Mouse (Mus musculus) heart, embryonic 12.5 days (tissue): ENCODE data around the gene C1ql3. TPM values are rescaled to one million over a fixed set of nuclear protein-coding genes. Genes with fewer than 3 reads are reported as not detected.

Experiments used
- ATAC-seq: fragments of 200-750 bp; cut with Nextera tagmentation; 2 replicates; pipeline ENCODE4 v1.8.0; 2017; ENCODE audit warnings: moderate TSS enrichment, moderate library complexity; ENCODE audit not compliant: insufficient number of reproducible peaks, low FRiP score
- H3K27ac ChIP-seq: fragments of 300-500 bp; sonication (generic); 2 replicates; pipeline ENCODE4 v1.5.1; 2016; ENCODE audit warnings: mild to moderate bottlenecking, moderate library complexity; ENCODE audit not compliant: poor library complexity, severe bottlenecking
- H3K27me3 ChIP-seq: fragments of 300-500 bp; sonication (generic); replicated peaks from 2 replicates; pipeline ENCODE4 v1.6.1; 2016; ENCODE audit warnings: mild to moderate bottlenecking, moderate library complexity
- H3K36me3 ChIP-seq: fragments of 300-500 bp; sonication (generic); 2 replicates; pipeline ENCODE4 v1.6.1; 2016; ENCODE audit warnings: mild to moderate bottlenecking, moderate library complexity
- H3K4me1 ChIP-seq: fragments of 300-500 bp; sonication (generic); replicated peaks from 2 replicates; pipeline ENCODE4 v1.6.1; 2016; ENCODE audit warnings: mild to moderate bottlenecking
- H3K4me2 ChIP-seq: fragments of 300-500 bp; sonication (generic); 2 replicates; pipeline ENCODE4 v1.6.1; 2016; ENCODE audit warnings: mild to moderate bottlenecking, moderate library complexity
- H3K4me3 ChIP-seq: fragments of 300-500 bp; sonication (generic); 2 replicates; pipeline ENCODE4 v1.5.1; 2016; ENCODE audit warnings: mild to moderate bottlenecking
- H3K9ac ChIP-seq: fragments of 300-500 bp; sonication (generic); 2 replicates; pipeline ENCODE4 v1.6.1; 2016; ENCODE audit warnings: mild to moderate bottlenecking, moderate library complexity
- H3K9me3 ChIP-seq: fragments of 300-500 bp; sonication (generic); replicated peaks from 2 replicates; pipeline ENCODE4 v1.6.1; 2016; ENCODE audit warnings: mild to moderate bottlenecking, moderate library complexity
- WGBS: fragments of 180-500 bp; shearing (Covaris S2); methylation state at CpG from one replicate; pipeline ENCODE4 v1.1.7; 2016; 5-methylcytosine and 5-hydroxymethylcytosine counted together
- polyA plus RNA-seq: library from polyadenylated mRNA; unstranded; fragments of >200 nt; fragmentation: Nextera tagmentation; extraction: Ambion mirVana; gene quantifications from 2 replicates; pipeline ENCODE4 v1.2.1, GENCODE M21; 2016

Gene C1ql3
- polyA plus RNA-seq, 1 experiment from 2014 or later: 1.5 TPM

- ATAC-seq: peak; percentile 55; the same call in 1 of the 2 replicates
- Histone ChIP-seq H3K27ac (no peak overlapping the region), H3K9ac (peak overlapping the region; percentile 73), H3K36me3 (no peaks in the 10 kb centered on the region), H3K4me2 (peak overlapping the region; percentile 100), H3K9me3 (no peaks in the 10 kb centered on the region), H3K27me3 (peaks cover 31% of the 10 kb centered on the region), H3K4me3 (peak overlapping the region; percentile 67), H3K4me1 (peaks cover 24% of the 10 kb centered on the region)
- WGBS: 9% methylated on average over 18 of the region's 18 CpGs
These were observed 2.2 kb downstream of the C1ql3 start for GRCm38 (mm10) chr2:13009261-13009972.

- Histone ChIP-seq H3K9ac (no peak overlapping the region), H3K4me1 (peaks cover 24% of the 10 kb centered on the region), H3K27ac (no peak overlapping the region), H3K27me3 (peaks cover 26% of the 10 kb centered on the region), H3K9me3 (no peaks in the 10 kb centered on the region), H3K36me3 (no peaks in the 10 kb centered on the region), H3K4me2 (no peak overlapping the region), H3K4me3 (no peak overlapping the region)
- WGBS: 53% methylated on average over 1 of the region's 1 CpGs
- ATAC-seq: no peak
These were observed 3.2 kb downstream of the C1ql3 start for GRCm38 (mm10) chr2:13008433-13008832.

GRCm38 (mm10) chr2:13000026-13000425 lies 11.6 kb downstream of the C1ql3 start:
- WGBS: 32% methylated on average over 2 of the region's 2 CpGs
- no peak overlapping the region for H3K27ac ChIP-seq

GRCm38 (mm10) chr2:12984901-12985732 lies 26.5 kb downstream of the C1ql3 start:
- Histone ChIP-seq H3K4me3 (no peak overlapping the region), H3K9me3 (no peaks in the 10 kb centered on the region), H3K9ac (no peak overlapping the region), H3K4me1 (no peaks in the 10 kb centered on the region), H3K36me3 (peaks cover 16% of the 10 kb centered on the region), H3K4me2 (no peak overlapping the region), H3K27ac (no peak overlapping the region), H3K27me3 (no peaks in the 10 kb centered on the region)
- 77% methylated on average over 4 of the region's 4 CpGs for WGBS
- ATAC-seq: no peak

More at GRCm38 (mm10) chr2:13000026-13000425, 11.6 kb downstream of the C1ql3 start:
- Histone ChIP-seq H3K4me3 (no peak overlapping the region), H3K4me2 (no peak overlapping the region), H3K27me3 (no peaks in the 10 kb centered on the region), H3K9ac (no peak overlapping the region), H3K36me3 (peaks cover 12% of the 10 kb centered on the region), H3K9me3 (no peaks in the 10 kb centered on the region), H3K4me1 (peaks cover 9% of the 10 kb centered on the region; the same call in 1 of the 2 replicates)
- no peak for ATAC-seq

GRCm38 (mm10) chr2:12978771-12979170 lies 32.8 kb downstream of the C1ql3 start:
- Histone ChIP-seq H3K27me3 (no peaks in the 10 kb centered on the region), H3K9ac (no peak overlapping the region), H3K4me1 (peaks cover 11% of the 10 kb centered on the region), H3K27ac (no peak overlapping the region), H3K4me3 (no peak overlapping the region), H3K9me3 (no peaks in the 10 kb centered on the region), H3K4me2 (no peak overlapping the region), H3K36me3 (peaks cover 19% of the 10 kb centered on the region)
- no peak for ATAC-seq
- WGBS: 77% methylated on average over 4 of the region's 4 CpGs

- H3K27ac ChIP-seq: no peak overlapping the region
- H3K36me3 ChIP-seq: peaks cover 17% of the 10 kb centered on the region
- WGBS: 89% methylated on average over 7 of the region's 7 CpGs
- H3K27me3 ChIP-seq: no peaks in the 10 kb centered on the region
- H3K4me1 ChIP-seq: peaks cover 11% of the 10 kb centered on the region
- H3K4me2 ChIP-seq: no peak overlapping the region
- no peak overlapping the region for H3K4me3 ChIP-seq
- H3K9ac ChIP-seq: no peak overlapping the region
- no peaks in the 10 kb centered on the region for H3K9me3 ChIP-seq
- ATAC-seq: no peak
These were observed 34.2 kb downstream of the C1ql3 start for GRCm38 (mm10) chr2:12977367-12977766.

GRCm38 (mm10) chr2:12973752-12974151 lies 37.9 kb downstream of the C1ql3 start:
- Histone ChIP-seq H3K27ac (no peak overlapping the region), H3K9ac (no peak overlapping the region), H3K27me3 (no peaks in the 10 kb centered on the region), H3K4me1 (peaks cover 11% of the 10 kb centered on the region), H3K36me3 (peaks cover 6% of the 10 kb centered on the region), H3K4me3 (no peak overlapping the region), H3K4me2 (no peak overlapping the region), H3K9me3 (no peaks in the 10 kb centered on the region)
- 92% methylated on average over 2 of the region's 2 CpGs for WGBS
- ATAC-seq: no peak

GRCm38 (mm10) chr2:12970049-12970724 lies 41.4 kb downstream of the C1ql3 start:
- Histone ChIP-seq H3K36me3 (no peaks in the 10 kb centered on the region), H3K4me3 (no peak overlapping the region), H3K9ac (no peak overlapping the region), H3K4me1 (no peaks in the 10 kb centered on the region), H3K27me3 (no peaks in the 10 kb centered on the region), H3K4me2 (no peak overlapping the region), H3K9me3 (no peaks in the 10 kb centered on the region), H3K27ac (no peak overlapping the region)
- WGBS: 85% methylated on average over 12 of the region's 12 CpGs
- ATAC-seq: no peak

GRCm38 (mm10) chr2:12956703-12957424 lies 54.7 kb downstream of the C1ql3 start:
- Histone ChIP-seq H3K4me1 (no peaks in the 10 kb centered on the region), H3K36me3 (no peaks in the 10 kb centered on the region), H3K9ac (no peak overlapping the region), H3K27ac (no peak overlapping the region), H3K9me3 (0 out of 2 replicates have a peak, but pooled peaks cover 7% of the 10 kb centered on the region), H3K4me2 (no peak overlapping the region), H3K27me3 (no peaks in the 10 kb centered on the region), H3K4me3 (no peak overlapping the region)
- no peak for ATAC-seq
